Mouse (Mus musculus): Measurements from ENCODE around the gene Arr3. TPM values are rescaled to one million over a fixed set of nuclear protein-coding genes. Genes with fewer than 3 reads are reported as not detected.

Gene Arr3
- total and polyA plus RNA-seq, 3 experiments: not detected

GRCm38 (mm10) chrX:100629076-100629475, 23.8 kb downstream of the Arr3 start:
- TF ChIP-seq POLR2A (IDR thresholded peaks at IDR 0.05; ENCODE audit: low read depth, low read length) (no peak), USF1 (IDR thresholded peaks at IDR 0.05; ENCODE audit: low read depth, low read length) (no peak), CHD1 (IDR thresholded peaks at IDR 0.05; ENCODE audit: low read depth, low read length) (no peak), BHLHE40 (IDR thresholded peaks at IDR 0.05; ENCODE audit: low read depth, low read length) (no peak), JUN (IDR thresholded peaks at IDR 0.05; ENCODE audit: insufficient read depth, low read depth, low read length) (no peak), ZMIZ1 (IDR thresholded peaks at IDR 0.05; ENCODE audit: low read depth, low read length) (no peak), GABPA (IDR thresholded peaks at IDR 0.05; ENCODE audit: insufficient replicate concordance, low read depth, low read length) (no peak), ZC3H11A (IDR thresholded peaks at IDR 0.05; ENCODE audit: low read depth, low read length) (no peak), USF2 (conservative IDR thresholded peaks at IDR 0.05; ENCODE audit: low read depth, low read length) (no peak), UBTF (IDR thresholded peaks at IDR 0.05; ENCODE audit: low read depth, low read length) (no peak), E2F4 (IDR thresholded peaks at IDR 0.05; ENCODE audit: insufficient replicate concordance, low read depth, low read length) (no peak), ELF1 (IDR thresholded peaks at IDR 0.05; ENCODE audit: low read depth, low read length) (no peak), SMC3 (IDR thresholded peaks at IDR 0.05; ENCODE audit: low read depth, low read length) (no peak), ZNF384 (IDR thresholded peaks at IDR 0.05; ENCODE audit: low read depth, low read length) (no peak), RAD21 (IDR thresholded peaks at IDR 0.05; ENCODE audit: low read depth, low read length) (no peak), NRF1 (IDR thresholded peaks at IDR 0.05; ENCODE audit: low read depth, low read length) (no peak), CTCF (conservative IDR thresholded peaks at IDR 0.05 in 1 of 2, IDR thresholded peaks at IDR 0.05 in 1 of 2; ENCODE audit: low read depth in 2 of 2, low read length in 2 of 2) (no peak), JUND (conservative IDR thresholded peaks at IDR 0.05; ENCODE audit: low read depth, low read length) (no peak)
- H3K4me2 ChIP-seq (ENCODE audit: insufficient read depth, low read depth, poor library complexity, severe bottlenecking): no peak overlapping the region; the same call in 1 of the 2 replicates
- H3K4me1 ChIP-seq (ENCODE audit: control insufficient read depth in 1 of 2, insufficient read depth in 2 of 2): peaks cover 0 to 12% of the 10 kb centered on the region in 2 experiments; a peak in 2 of 4 replicates
- no peak overlapping the region for H3K27ac ChIP-seq (ENCODE audit: insufficient read depth, low read depth)
- dilution Hi-C loops (cut with MboI; ENCODE audit: extremely low pct_ligation_motif_present, extremely low pct_unique_long_range_greater_than_20kb, low sequenced_read_pairs) (no loop called here), in situ Hi-C loops (cut with MboI; ENCODE audit: low pct_ligation_motif_present, low pct_unique_long_range_greater_than_20kb, low sequenced_read_pairs) (no loop called here)
- no peak overlapping the region for H3K9ac ChIP-seq (ENCODE audit: insufficient read depth, low read depth)
- no peak overlapping the region for H3K4me3 ChIP-seq (replicated peaks in 1 of 3; ENCODE audit: low read depth in 2 of 3, low read length in 2 of 3, poor library complexity in 1 of 3)
- H3K36me3 ChIP-seq (replicated peaks in 1 of 2; ENCODE audit: control insufficient read depth in 1 of 2, insufficient read depth in 1 of 2, low read length in 1 of 2): peaks cover 0 to 26% of the 10 kb centered on the region in 2 experiments
- H3K79me2 ChIP-seq (replicated peaks; ENCODE audit: control insufficient read depth, extremely low read depth, insufficient read depth, poor library complexity, severe bottlenecking): peaks cover 23% of the 10 kb centered on the region
- no peak for DNase-seq (ENCODE audit: extremely low read depth)
- no peaks in the 10 kb centered on the region for H3K9me3 ChIP-seq (replicated peaks; ENCODE audit: low read length)
- H3K27me3 ChIP-seq (replicated peaks): no peaks in the 10 kb centered on the region

GRCm38 (mm10) chrX:100638477-100638876, 33.2 kb downstream of the Arr3 start:
- Histone ChIP-seq H3K4me1 (ENCODE audit: control insufficient read depth in 1 of 2, insufficient read depth in 2 of 2) (no peaks in the 10 kb centered on the region), H3K79me2 (replicated peaks; ENCODE audit: control insufficient read depth, extremely low read depth, insufficient read depth, poor library complexity, severe bottlenecking) (no peaks in the 10 kb centered on the region), H3K36me3 (replicated peaks in 1 of 2; ENCODE audit: control insufficient read depth in 1 of 2, insufficient read depth in 1 of 2, low read length in 1 of 2) (peaks cover 13 to 59% of the 10 kb centered on the region in 2 experiments), H3K9me3 (replicated peaks; ENCODE audit: low read length) (no peaks in the 10 kb centered on the region), H3K9ac (ENCODE audit: insufficient read depth, low read depth) (no peak overlapping the region), H3K27ac (ENCODE audit: insufficient read depth, low read depth) (no peak overlapping the region), H3K4me2 (ENCODE audit: insufficient read depth, low read depth, poor library complexity, severe bottlenecking) (no peak overlapping the region), H3K4me3 (replicated peaks in 1 of 3; ENCODE audit: low read depth in 2 of 3, low read length in 2 of 3, poor library complexity in 1 of 3) (no peak overlapping the region), H3K27me3 (replicated peaks) (no peaks in the 10 kb centered on the region)
- in situ Hi-C loops (cut with MboI; ENCODE audit: low pct_ligation_motif_present, low pct_unique_long_range_greater_than_20kb, low sequenced_read_pairs) (no loop called here), dilution Hi-C loops (cut with MboI; ENCODE audit: extremely low pct_ligation_motif_present, extremely low pct_unique_long_range_greater_than_20kb, low sequenced_read_pairs) (no loop called here)
- TF ChIP-seq ZC3H11A (IDR thresholded peaks at IDR 0.05; ENCODE audit: low read depth, low read length): no peak
- TF ChIP-seq GABPA (IDR thresholded peaks at IDR 0.05; ENCODE audit: insufficient replicate concordance, low read depth, low read length): no peak
- TF ChIP-seq EP300 (IDR thresholded peaks at IDR 0.05; ENCODE audit: low read length): no peak
- DNase-seq (ENCODE audit: extremely low read depth): no peak

Data from CH12.LX (cell line).